Mouse (Mus musculus) kidney, postnatal 25 days (tissue): ENCODE results near the gene Ces3a.
"Not testable (repeated sequence)": the region's sequence is repeated elsewhere in the genome, so short reads cannot be mapped to it uniquely, and the experiment has no call there.

Experiments used
- DNase-seq, 2 experiments: peaks; one replicate each; pipeline ENCODE4 v3.0.0; 2021; ENCODE audit warnings: mixed read lengths in 2 of 2

Gene Ces3a

GRCm38 (mm10) chr8:105102101-105102785 lies 53.8 kb downstream of the Ces3a start:
- DNase-seq, result not testable (repeated sequence)

- not testable (repeated sequence) for DNase-seq
These were observed 55.3 kb downstream of the Ces3a start for GRCm38 (mm10) chr8:105103701-105104100.

GRCm38 (mm10) chr8:105104220-105104619 lies 55.8 kb downstream of the Ces3a start:
- DNase-seq, result no peak
